Mouse (Mus musculus): ENCODE measurements around the gene Cltrn. TPM values are rescaled to one million over a fixed set of nuclear protein-coding genes. Genes with fewer than 3 reads are reported as not detected.

Cltrn gene
- not detected for total RNA-seq (2023)

GRCm38 (mm10) chrX:164088582-164088981, at the start of gene Cltrn:
Gene Cltrn (plus strand): TSS chrX:164088830.

GRCm38 (mm10) chrX:164076040-164076775, 12.4 kb upstream of the Cltrn start, which contains the start of gene Siah1b:
Gene Siah1b (minus strand): TSS chrX:164076493.

GRCm38 (mm10) chrX:164139032-164139431, 50.4 kb downstream of the Cltrn start, which contains the start of gene Ace2:
Gene Ace2 (plus strand): TSS chrX:164139332.

Other genes starting within 250 kb of the Cltrn start
- gene Ap1s2, start 179.8 kb upstream of the Cltrn start, total RNA-seq (2023), result 10 to 100 TPM; 20.6 to 33.3 TPM
- gene Zrsr2, start 130.2 kb upstream of the Cltrn start, total RNA-seq (2023), result 10 to 100 TPM; 70.2 to 70.8 TPM
- under 1 TPM in 1 of 2 experiments, not detected in 1; 0.27 TPM for gene Car5b, start 60.8 kb upstream of the Cltrn start, total RNA-seq (2023)
- 10 to 100 TPM; 14.0 to 14.3 TPM for gene Siah1b, start 12.3 kb upstream of the Cltrn start, total RNA-seq (2023)
- not detected for gene Ace2, start 50.5 kb downstream of the Cltrn start, total RNA-seq (2023)
- not detected for gene Bmx, start 169.4 kb downstream of the Cltrn start, total RNA-seq (2023)
- gene Pir, start 180.5 kb downstream of the Cltrn start, total RNA-seq (2023), result not detected